In genomic region chr11:12373106-12374098, GRCm38 (mm10) we compare ENCODE assay signal across 7 mouse cellular contexts.
DNase-seq lines count a peak whose midpoint lies in the region; ATAC-seq and TF ChIP-seq lines count a peak whose summit lies in the region.

No protein-coding gene starts in this region.

- intact Hi-C loops in heart, adult 2 months (cut with DNase I) = loop anchor here (1.0 to 5.0 kb wide), 3 partner anchors 159 to 184 kb away; no protein-coding TSS in a partner anchor
- intact Hi-C loops in left cerebral cortex, postnatal 36 days (cut with DNase I) = loop anchor here (1.0 kb wide), 1 partner anchor 159 kb away; no protein-coding TSS in a partner anchor

- H3K9ac ChIP-seq in embryonic facial prominence, embryonic 11.5 days (replicated peaks; ENCODE audit: low read length) = no peak overlapping the region
- no peak overlapping the region for H3K9ac ChIP-seq in heart, adult 2 months (ENCODE audit: low read depth, low read length)
- H3K9ac ChIP-seq in midbrain, embryonic 13.5 days (replicated peaks) = no peak overlapping the region
- no peak overlapping the region for H3K9ac ChIP-seq in stomach, postnatal 0 days (ENCODE audit: low read length)

- TF ChIP-seq POLR2A in heart, adult 2 months (IDR thresholded peaks at IDR 0.05; ENCODE audit: insufficient read depth, low read depth, low read length) = no peak

- no peak overlapping the region for H3K4me2 ChIP-seq in embryonic facial prominence, embryonic 11.5 days (ENCODE audit: low read depth, low read length)
- H3K4me2 ChIP-seq in midbrain, embryonic 13.5 days (replicated peaks) = no peak overlapping the region
- H3K4me2 ChIP-seq in stomach, postnatal 0 days (replicated peaks; ENCODE audit: low read depth) = no peak overlapping the region

- no peaks in the 10 kb centered on the region for H3K27me3 ChIP-seq in embryonic facial prominence, embryonic 11.5 days (ENCODE audit: control insufficient read depth, insufficient read depth, low read length)
- H3K27me3 ChIP-seq in heart, adult 2 months (ENCODE audit: control insufficient read depth, insufficient read depth, low read length) = no peaks in the 10 kb centered on the region
- peaks cover 12% of the 10 kb centered on the region for H3K27me3 ChIP-seq in midbrain, embryonic 13.5 days
- no peaks in the 10 kb centered on the region for H3K27me3 ChIP-seq in stomach, postnatal 0 days (ENCODE audit: control insufficient read depth, insufficient read depth, low read length)

- 29% methylated on average over 12 of the region's 12 CpGs for WGBS in embryonic facial prominence, embryonic 11.5 days
- 37% methylated on average over 12 of the region's 12 CpGs for WGBS in heart, adult 2 months
- WGBS in midbrain, embryonic 13.5 days = 35% methylated on average over 12 of the region's 12 CpGs
- 31% methylated on average over 12 of the region's 12 CpGs for WGBS in stomach, postnatal 0 days

- H3K36me3 ChIP-seq in embryonic facial prominence, embryonic 11.5 days (replicated peaks; ENCODE audit: control insufficient read depth, insufficient read depth, low read depth, low read length) = no peaks in the 10 kb centered on the region
- H3K36me3 ChIP-seq in heart, adult 2 months (ENCODE audit: control insufficient read depth, insufficient read depth, low read length) = no peaks in the 10 kb centered on the region
- no peaks in the 10 kb centered on the region for H3K36me3 ChIP-seq in midbrain, embryonic 13.5 days
- no peaks in the 10 kb centered on the region for H3K36me3 ChIP-seq in stomach, postnatal 0 days (ENCODE audit: control insufficient read depth, insufficient read depth, low read length)

- H3K79me2 ChIP-seq in heart, adult 2 months (replicated peaks; ENCODE audit: control insufficient read depth, insufficient read depth, low read length) = no peaks in the 10 kb centered on the region

- no peak overlapping the region for H3K4me3 ChIP-seq in embryonic facial prominence, embryonic 11.5 days (ENCODE audit: low read depth, low read length)
- no peak overlapping the region for H3K4me3 ChIP-seq in heart, adult 2 months
- no peak overlapping the region for H3K4me3 ChIP-seq in midbrain, embryonic 13.5 days (replicated peaks)
- no peak overlapping the region for H3K4me3 ChIP-seq in stomach, postnatal 0 days (ENCODE audit: low read depth, low read length)

- ATAC-seq in embryonic facial prominence, embryonic 11.5 days (replicated peaks; ENCODE audit: insufficient number of reproducible peaks, low FRiP score, low TSS enrichment, low read depth) = peak; percentile 83; the same call in 1 of the 2 replicates
- peak; percentile 81 for ATAC-seq in midbrain, embryonic 13.5 days
- ATAC-seq in stomach, postnatal 0 days (ENCODE audit: low FRiP score, low TSS enrichment) = peak; percentile 82; the same call in 1 of the 2 replicates

- 0 out of 2 replicates have a peak, but pooled peaks have one; percentile 99 for TF ChIP-seq CTCF in heart, adult 2 months (IDR thresholded peaks at IDR 0.05)
- peak; percentile 96 for TF ChIP-seq CTCF in stomach, postnatal 0 days (IDR thresholded peaks at IDR 0.05; ENCODE audit: low read depth)

- no peaks in the 10 kb centered on the region for H3K9me3 ChIP-seq in embryonic facial prominence, embryonic 11.5 days (replicated peaks; ENCODE audit: control insufficient read depth, low read length)
- no peaks in the 10 kb centered on the region for H3K9me3 ChIP-seq in midbrain, embryonic 13.5 days
- no peaks in the 10 kb centered on the region for H3K9me3 ChIP-seq in stomach, postnatal 0 days (ENCODE audit: control insufficient read depth, low read length)

- no peak overlapping the region for H3K27ac ChIP-seq in embryonic facial prominence, embryonic 11.5 days (replicated peaks; ENCODE audit: low read depth, low read length)
- H3K27ac ChIP-seq in heart, adult 2 months = no peak overlapping the region
- no peak overlapping the region for H3K27ac ChIP-seq in midbrain, embryonic 13.5 days
- no peak overlapping the region for H3K27ac ChIP-seq in stomach, postnatal 0 days (replicated peaks)

- TF ChIP-seq EP300 in heart, adult 2 months (IDR thresholded peaks at IDR 0.05; ENCODE audit: insufficient read depth, low read depth, low read length) = peak; percentile 61; the same call in 1 of the 2 replicates
- no peak for TF ChIP-seq EP300 in stomach, postnatal 0 days (optimal IDR thresholded peaks at IDR 0.05)

- no peaks in the 10 kb centered on the region for H3K4me1 ChIP-seq in embryonic facial prominence, embryonic 11.5 days (ENCODE audit: control insufficient read depth, insufficient read depth, low read length)
- H3K4me1 ChIP-seq in heart, adult 2 months (ENCODE audit: control insufficient read depth, insufficient read depth, low read length) = no peaks in the 10 kb centered on the region
- peaks cover 32% of the 10 kb centered on the region for H3K4me1 ChIP-seq in midbrain, embryonic 13.5 days (replicated peaks)
- H3K4me1 ChIP-seq in stomach, postnatal 0 days (replicated peaks; ENCODE audit: control insufficient read depth, insufficient read depth) = no peaks in the 10 kb centered on the region

- DNase-seq in adrenal gland, postnatal 36 days = peak; percentile 81 to 85
- peak; percentile 87 for DNase-seq in embryonic facial prominence, embryonic 11.5 days (ENCODE audit: low spot score)
- peak; percentile 71 to 83 for DNase-seq in heart, adult 2 months
- DNase-seq in kidney, adult 18-20 months = peak; percentile 87
- peak; percentile 79 to 83 for DNase-seq in left cerebral cortex, postnatal 36 days (ENCODE audit: low spot score in 2 of 2)
- DNase-seq in stomach, postnatal 0 days (ENCODE audit: low spot score) = peak; percentile 80
